Mouse (Mus musculus) CH12.LX (cell line): ENCODE measurements at regions not wholly inside any gene's neighbourhood (a gene's known extent, or its start where the extent isn't known, plus 50 kb on each side); places are given as distances from the start of the nearest gene placed in this dataset.

Experiments
- DNase-seq: peaks from one replicate; pipeline ENCODE4 v3.0.0-alpha.2; 2013; ENCODE audit errors: extremely low read depth
- H3K27ac ChIP-seq: 2 replicates; pipeline ENCODE4 v1.5.1; 2012; ENCODE audit warnings: low read depth, mild to moderate bottlenecking, control low read depth, moderate library complexity; ENCODE audit not compliant: insufficient read depth
- H3K27me3 ChIP-seq: replicated peaks from 2 replicates; pipeline ENCODE3; 2012; ENCODE audit warnings: inconsistent platforms
- H3K36me3 ChIP-seq, 2 experiments: replicated peaks in 1 of 2; 2 replicates each; pipeline versions ENCODE3 to v1.6.1; 2012; ENCODE audit warnings: inconsistent platforms in 1 of 2, low read length in 1 of 2, mild to moderate bottlenecking in 1 of 2, mixed read lengths in 1 of 2, moderate library complexity in 1 of 2; ENCODE audit not compliant: control insufficient read depth in 1 of 2, insufficient read depth in 1 of 2
- H3K4me1 ChIP-seq, 2 experiments: 2 replicates each; pipeline ENCODE4 v1.6.1; 2012; ENCODE audit warnings: inconsistent platforms in 1 of 2, moderate library complexity in 1 of 2; ENCODE audit not compliant: insufficient read depth in 2 of 2, control insufficient read depth in 1 of 2
- H3K4me2 ChIP-seq: 2 replicates; pipeline ENCODE4 v1.6.1; 2012; ENCODE audit warnings: low read depth, mild to moderate bottlenecking, control low read depth; ENCODE audit not compliant: poor library complexity, insufficient read depth, severe bottlenecking
- H3K4me3 ChIP-seq, 3 experiments: fragments of 150-350 bp in 1 of 3; sonication (generic) in 1 of 3; replicated peaks in 1 of 3; 2 replicates each; pipeline versions ENCODE3 to v1.5.1; 2011 to 2012; ENCODE audit warnings: low read depth in 2 of 3, low read length in 2 of 3, mild to moderate bottlenecking in 2 of 3, moderate library complexity in 2 of 3, control low read depth in 1 of 3, improper control_type of control experiment in 1 of 3, inconsistent platforms in 1 of 3, mixed read lengths in 1 of 3; ENCODE audit not compliant: poor library complexity in 1 of 3
- H3K79me2 ChIP-seq: replicated peaks from 2 replicates; pipeline ENCODE4 v1.6.1; 2012; ENCODE audit warnings: mild to moderate bottlenecking, moderate library complexity; ENCODE audit not compliant: control insufficient read depth, poor library complexity, insufficient read depth, severe bottlenecking; ENCODE audit errors: extremely low read depth
- H3K9ac ChIP-seq: 2 replicates; pipeline ENCODE4 v1.6.1; 2012; ENCODE audit warnings: low read depth, mild to moderate bottlenecking, control low read depth, moderate library complexity; ENCODE audit not compliant: insufficient read depth
- H3K9me3 ChIP-seq: replicated peaks from 2 replicates; pipeline ENCODE3; 2012; ENCODE audit warnings: low read length, inconsistent platforms, mixed read lengths
- CHD1 ChIP-seq: IDR thresholded peaks from 2 replicates; pipeline ENCODE4 v1.6.1; 2012; ENCODE audit warnings: low read depth, low read length, improper control_type of control experiment, inconsistent platforms
- CTCF ChIP-seq, 2 experiments: IDR thresholded peaks in 1 of 2; conservative IDR thresholded peaks in 1 of 2; 2 replicates each; pipeline ENCODE4 v1.5.1; 2011 to 2012; ENCODE audit warnings: low read depth in 2 of 2, low read length in 2 of 2, improper control_type of control experiment in 1 of 2, inconsistent platforms in 1 of 2, mild to moderate bottlenecking in 1 of 2, moderate library complexity in 1 of 2
- E2F4 ChIP-seq: IDR thresholded peaks from 2 replicates; pipeline ENCODE4 v1.6.1; 2011; ENCODE audit warnings: low read depth, low read length, improper control_type of control experiment; ENCODE audit not compliant: insufficient replicate concordance
- EP300 ChIP-seq: IDR thresholded peaks from 2 replicates; pipeline ENCODE4 v1.6.1; 2011; ENCODE audit warnings: low read length, improper control_type of control experiment
- GABPA ChIP-seq: IDR thresholded peaks from 2 replicates; pipeline ENCODE4 v1.6.1; 2012; ENCODE audit warnings: low read depth, low read length, improper control_type of control experiment, inconsistent platforms; ENCODE audit not compliant: insufficient replicate concordance
- IRF4 ChIP-seq: IDR thresholded peaks from 2 replicates; pipeline ENCODE4 v1.6.1; 2014; ENCODE audit warnings: low read depth, mild to moderate bottlenecking, inconsistent platforms, low read length, improper control_type of control experiment
- MXI1 ChIP-seq: IDR thresholded peaks from 2 replicates; pipeline ENCODE4 v1.6.1; 2011; ENCODE audit warnings: mild to moderate bottlenecking, low read depth, low read length, improper control_type of control experiment
- NELFE ChIP-seq: IDR thresholded peaks from 2 replicates; pipeline ENCODE4 v1.6.1; 2011; ENCODE audit warnings: low read depth, low read length, improper control_type of control experiment
- PAX5 ChIP-seq: IDR thresholded peaks from 2 replicates; pipeline ENCODE4 v1.6.1; 2012; ENCODE audit warnings: low read length, inconsistent platforms, mixed read lengths
- POLR2A ChIP-seq: IDR thresholded peaks from 2 replicates; pipeline ENCODE4 v1.6.1; 2011; ENCODE audit warnings: low read depth, mild to moderate bottlenecking, improper control_type of control experiment, low read length
- RCOR1 ChIP-seq: conservative IDR thresholded peaks from 2 replicates; pipeline ENCODE4 v1.6.1; 2012; ENCODE audit warnings: low read depth, mild to moderate bottlenecking, inconsistent platforms, low read length, improper control_type of control experiment
- SMC3 ChIP-seq: IDR thresholded peaks from 2 replicates; pipeline ENCODE4 v1.6.1; 2011; ENCODE audit warnings: low read depth, low read length, improper control_type of control experiment
- TBP ChIP-seq: conservative IDR thresholded peaks from 2 replicates; pipeline ENCODE4 v1.6.1; 2011; ENCODE audit warnings: low read depth, low read length, improper control_type of control experiment
- USF2 ChIP-seq: conservative IDR thresholded peaks from 2 replicates; pipeline ENCODE4 v1.6.1; 2011; ENCODE audit warnings: low read depth, low read length, improper control_type of control experiment
- ZKSCAN1 ChIP-seq: IDR thresholded peaks from 2 replicates; pipeline ENCODE4 v1.6.1; 2012; ENCODE audit warnings: low read depth, inconsistent platforms, low read length, improper control_type of control experiment, borderline replicate concordance
- dilution Hi-C: fragments of 300-500 bp; cut with MboI; formaldehyde crosslinking; loops from 2 replicates; pipeline ENCODE4 v1.14.3; 2020; ENCODE audit warnings: low sequenced_read_pairs; ENCODE audit not compliant: extremely low pct_unique_long_range_greater_than_20kb, extremely low pct_ligation_motif_present
- in situ Hi-C: fragments of 300-500 bp; cut with MboI; formaldehyde crosslinking; loops from 3 replicates; pipeline ENCODE4 v1.14.3; 2019; ENCODE audit warnings: low sequenced_read_pairs, low pct_ligation_motif_present, low pct_unique_long_range_greater_than_20kb, mixed read lengths

DNA sequence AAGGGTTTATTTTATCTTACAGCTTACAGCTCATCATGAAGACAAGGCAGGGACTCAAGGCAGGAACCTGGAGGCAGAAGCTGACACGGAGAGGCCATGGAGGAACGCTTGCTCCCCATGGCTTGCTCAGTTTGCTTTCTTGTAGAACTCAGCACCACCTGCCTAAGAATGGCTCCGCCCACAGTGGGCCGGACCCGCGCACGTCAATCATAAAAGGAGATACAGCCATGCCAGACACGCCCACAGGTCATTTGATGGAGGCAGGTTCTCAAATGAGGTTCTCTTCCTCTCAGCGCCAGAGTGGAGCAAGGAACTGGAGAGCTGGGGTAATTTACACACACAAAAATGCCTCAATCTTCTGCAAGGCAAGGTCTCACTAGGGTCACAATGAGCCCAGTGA lies 78.0 kb upstream of the 1700021F07Rik start:
- DNase-seq = peak; percentile 36
- Histone ChIP-seq H3K36me3 (no peaks in the 10 kb centered on the region), H3K4me2 (no peak overlapping the region), H3K9ac (no peak overlapping the region), H3K27me3 (no peaks in the 10 kb centered on the region), H3K9me3 (peaks cover 9% of the 10 kb centered on the region), H3K4me1 (peaks cover 12 to 26% of the 10 kb centered on the region in 2 experiments), H3K4me3 (no peak overlapping the region), H3K27ac (no peak overlapping the region), H3K79me2 (no peaks in the 10 kb centered on the region)
- TF ChIP-seq GABPA (no peak), USF2 (no peak), ZKSCAN1 (no peak), PAX5 (no peak), CTCF (conservative IDR thresholded peaks at IDR 0.05 in 1 of 2, IDR thresholded peaks at IDR 0.05 in 1 of 2; ENCODE audit: low read depth in 2 of 2, low read length in 2 of 2) (no peak), RCOR1 (no peak), EP300 (no peak), POLR2A (no peak), CHD1 (no peak), TBP (no peak)
- in situ Hi-C loops = no loop called here
- dilution Hi-C loops = no loop called here

DNA sequence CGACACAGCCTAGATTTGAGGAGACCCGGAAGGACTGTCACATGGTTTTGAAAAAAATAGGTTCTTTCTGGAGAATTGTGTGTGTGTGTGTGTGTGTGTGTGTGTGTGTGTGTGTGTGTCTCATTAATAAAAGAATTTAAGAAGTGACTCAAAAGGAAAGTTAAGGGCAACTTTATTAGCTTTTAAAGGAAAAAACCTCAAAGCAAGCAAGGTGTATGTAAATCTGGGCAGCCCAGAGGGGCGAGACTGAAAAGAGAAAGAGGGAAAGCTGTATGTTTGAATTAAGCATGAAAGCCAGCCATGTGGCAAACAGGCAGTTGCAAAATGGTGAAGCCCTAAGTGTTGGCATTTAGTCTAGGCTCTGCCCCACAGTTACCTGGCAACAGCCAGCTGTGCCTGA lies 77.3 kb upstream of the 1700021F07Rik start:
- dilution Hi-C loops (no loop called here), in situ Hi-C loops (no loop called here)
- Histone ChIP-seq H3K27me3 (no peaks in the 10 kb centered on the region), H3K9me3 (peaks cover 14% of the 10 kb centered on the region), H3K4me1 (peaks cover 12 to 29% of the 10 kb centered on the region in 2 experiments), H3K4me3 (peak overlapping the region in 1 of 3 experiments; percentile 2), H3K79me2 (no peaks in the 10 kb centered on the region), H3K27ac (no peak overlapping the region), H3K36me3 (no peaks in the 10 kb centered on the region), H3K4me2 (no peak overlapping the region), H3K9ac (no peak overlapping the region)
- no peak for DNase-seq
- TF ChIP-seq E2F4 (no peak), PAX5 (no peak), NELFE (no peak), GABPA (no peak), MXI1 (no peak), IRF4 (peak; percentile 68), SMC3 (no peak)
